In genomic region chr14:21990321-21991021, GRCm38 (mm10) we compare ENCODE assay signal across 8 mouse cellular contexts. TPM values are rescaled to one million over a fixed set of nuclear protein-coding genes. Genes with fewer than 3 reads are reported as not detected.
A peak's percentile ranks its signal among the peaks of the same experiment; 100 is the strongest.
DNase-seq lines count a peak whose midpoint lies in the region; ATAC-seq lines count a peak whose summit lies in the region.
"Had no signal": no experiment of that assay in that cellular context is flagged by ENCODE, and none has a peak within 500 bp of the region (broad histone marks: within the 10 kb centered on the region; RNA-seq: fewer than 3 reads in every experiment).

No protein-coding gene starts in this region.

- peak; percentile 36 for DNase-seq in adrenal gland, adult 8-10 months
- DNase-seq in embryo, embryonic 11.5 days (ENCODE audit: low read depth, low spot score) = peak; percentile 36
- no peak for DNase-seq in hindbrain, embryonic 14.5 days (ENCODE audit: low spot score)
- DNase-seq in liver = peak; percentile 18
- DNase-seq in left cerebral cortex, postnatal 25 days (ENCODE audit: low spot score in 2 of 2) = no peak
- no peak for DNase-seq in thymus, postnatal 10 days (ENCODE audit: low spot score in 2 of 2)

- H3K4me1 ChIP-seq in hindbrain, embryonic 14.5 days (replicated peaks; ENCODE audit: control insufficient read depth, insufficient read depth, low read length) = peaks cover 30% of the 10 kb centered on the region
- peaks cover 45% of the 10 kb centered on the region for H3K4me1 ChIP-seq in neural tube, embryonic 12.5 days

- intact Hi-C loops in left cerebral cortex, postnatal 25 days (cut with DNase I) = loop anchor here (5.0 kb wide), 1 partner anchor 47 kb away; no protein-coding TSS in a partner anchor

- H3K4me2 ChIP-seq in hindbrain, embryonic 14.5 days (replicated peaks) = peak overlapping the region; percentile 62
- peak overlapping the region; percentile 94 for H3K4me2 ChIP-seq in neural tube, embryonic 12.5 days (replicated peaks)

- 3% methylated on average over 31 of the region's 31 CpGs for WGBS in hindbrain, embryonic 14.5 days
- WGBS in neural tube, embryonic 12.5 days = under 1% methylated on average over 31 of the region's 31 CpGs

- H3K27me3 ChIP-seq in hindbrain, embryonic 14.5 days (ENCODE audit: control insufficient read depth, insufficient read depth, low read length) = peaks cover 27% of the 10 kb centered on the region
- H3K27me3 ChIP-seq in neural tube, embryonic 12.5 days (replicated peaks) = no peaks in the 10 kb centered on the region

- H3K4me3 ChIP-seq in hindbrain, embryonic 14.5 days (replicated peaks; ENCODE audit: low read length) = peak overlapping the region; percentile 80
- peak overlapping the region; percentile 44 for H3K4me3 ChIP-seq in neural tube, embryonic 12.5 days
- H3K4me3 ChIP-seq: myocyte had no signal

- H3K36me3 ChIP-seq in hindbrain, embryonic 14.5 days (replicated peaks; ENCODE audit: control insufficient read depth, insufficient read depth) = 0 out of 2 replicates have a peak, but pooled peaks cover 2% of the 10 kb centered on the region
- peaks cover 6% of the 10 kb centered on the region for H3K36me3 ChIP-seq in neural tube, embryonic 12.5 days

- peak overlapping the region; percentile 59 for H3K9ac ChIP-seq in hindbrain, embryonic 14.5 days
- H3K9ac ChIP-seq in neural tube, embryonic 12.5 days = peak overlapping the region; percentile 99

- H3K9me3 ChIP-seq in hindbrain, embryonic 14.5 days (ENCODE audit: control insufficient read depth, low read length) = no peaks in the 10 kb centered on the region
- H3K9me3 ChIP-seq in neural tube, embryonic 12.5 days = no peaks in the 10 kb centered on the region

- peak overlapping the region; percentile 87 for H3K27ac ChIP-seq in hindbrain, embryonic 14.5 days
- peak overlapping the region; percentile 76 for H3K27ac ChIP-seq in neural tube, embryonic 12.5 days

- ATAC-seq in hindbrain, embryonic 14.5 days (ENCODE audit: low FRiP score) = no peak
- ATAC-seq in neural tube, embryonic 12.5 days (ENCODE audit: low FRiP score, low read depth) = no peak

RNA-seq across cellular contexts. Expression of gene Zfp503, which starts 1.1 kb away (rescaled TPM):
- total RNA-seq in adrenal gland, adult 8-10 months (2022) = 10 to 100 TPM; 30.6 to 41.2 (median 34.7) TPM
- polyA plus RNA-seq in hindbrain, embryonic 14.5 days (2014; fragmentation: Nextera tagmentation; extraction: Ambion mirVana) = 9.3 and 11.6 TPM in 2 replicates
- 44.1 and 44.4 TPM in 2 replicates for polyA plus RNA-seq in neural tube, embryonic 12.5 days (2016; fragmentation: Nextera tagmentation; extraction: Ambion mirVana)
- total RNA-seq in left cerebral cortex, postnatal 25 days (2021) = 1 to 10 TPM; 2.2 to 4.8 TPM

RNA-seq across cellular contexts. Expression of gene Lrmda, which starts 29.0 kb away (rescaled TPM):
- 1 to 10 TPM; 3.4 to 8.5 (median 5.7) TPM for total RNA-seq in adrenal gland, adult 8-10 months (2022)
- 0.43 and 0.64 TPM in 2 replicates for polyA plus RNA-seq in hindbrain, embryonic 14.5 days (2014; fragmentation: Nextera tagmentation; extraction: Ambion mirVana)
- polyA plus RNA-seq in neural tube, embryonic 12.5 days (2016; fragmentation: Nextera tagmentation; extraction: Ambion mirVana) = 0.33 and 0.40 TPM in 2 replicates
- total RNA-seq in left cerebral cortex, postnatal 25 days (2021) = under 1 TPM; 0.48 to 0.76 TPM

Comparison
In these comparisons a context has a peak if more than half of its experiments do, and no peak if none do; other contexts are left out.
1. DNase-seq: peak in adrenal gland, adult 8-10 months (single experiment), embryo, embryonic 11.5 days (single experiment) and liver (single experiment); none in hindbrain, embryonic 14.5 days (single experiment), left cerebral cortex, postnatal 25 days (0 of 2) and thymus, postnatal 10 days (0 of 2).
2. RNA of gene Zfp503, which starts 1.1 kb away (total RNA-seq): 30.6 to 41.2 TPM in adrenal gland, adult 8-10 months; 2.2 to 4.8 TPM in left cerebral cortex, postnatal 25 days; every median in the first group is over 4 times any median in the second.